Mouse (Mus musculus): ENCODE data around the gene Ccr6. TPM values are rescaled to one million over a fixed set of nuclear protein-coding genes. Genes with fewer than 3 reads are reported as not detected.
"Not testable (repeated sequence)": the region's sequence is repeated elsewhere in the genome, so short reads cannot be mapped to it uniquely, and the experiment has no call there.

Ccr6 gene
- polyA plus RNA-seq, 1 experiment from 2014 or later = 0.46 TPM

- Histone ChIP-seq H3K4me3 (ENCODE audit: low read depth, low read length) (no peak overlapping the region), H3K27ac (ENCODE audit: low read depth, low read length) (no peak overlapping the region), H3K9ac (ENCODE audit: low read depth, low read length) (no peak overlapping the region), H3K4me1 (replicated peaks; ENCODE audit: control insufficient read depth, insufficient read depth, low read length) (no peaks in the 10 kb centered on the region), H3K27me3 (replicated peaks; ENCODE audit: control insufficient read depth, insufficient read depth, low read length) (no peaks in the 10 kb centered on the region), H3K36me3 (ENCODE audit: control insufficient read depth, insufficient read depth) (no peaks in the 10 kb centered on the region), H3K4me2 (replicated peaks; ENCODE audit: low read depth) (no peak overlapping the region), H3K9me3 (ENCODE audit: control insufficient read depth) (no peaks in the 10 kb centered on the region)
- no peak for TF ChIP-seq CTCF (IDR thresholded peaks at IDR 0.05; ENCODE audit: low read depth)
- ATAC-seq = no peak
Measured at GRCm38 (mm10) chr17:8254268-8254667, 18.4 kb downstream of the Ccr6 start.

- 64% methylated on average over 3 of the region's 3 CpGs for WGBS
- Histone ChIP-seq H3K4me3 (ENCODE audit: low read depth, low read length) (no peak overlapping the region), H3K9ac (ENCODE audit: low read depth, low read length) (no peak overlapping the region), H3K36me3 (ENCODE audit: control insufficient read depth, insufficient read depth) (no peaks in the 10 kb centered on the region), H3K9me3 (ENCODE audit: control insufficient read depth) (no peaks in the 10 kb centered on the region), H3K27ac (ENCODE audit: low read depth, low read length) (no peak overlapping the region), H3K4me2 (replicated peaks; ENCODE audit: low read depth) (no peak overlapping the region), H3K27me3 (replicated peaks; ENCODE audit: control insufficient read depth, insufficient read depth, low read length) (no peaks in the 10 kb centered on the region), H3K4me1 (replicated peaks; ENCODE audit: control insufficient read depth, insufficient read depth, low read length) (no peaks in the 10 kb centered on the region)
- ATAC-seq = no peak
- no peak for TF ChIP-seq CTCF (IDR thresholded peaks at IDR 0.05; ENCODE audit: low read depth)
Measured at GRCm38 (mm10) chr17:8254914-8255313, 19.1 kb downstream of the Ccr6 start.

DNA sequence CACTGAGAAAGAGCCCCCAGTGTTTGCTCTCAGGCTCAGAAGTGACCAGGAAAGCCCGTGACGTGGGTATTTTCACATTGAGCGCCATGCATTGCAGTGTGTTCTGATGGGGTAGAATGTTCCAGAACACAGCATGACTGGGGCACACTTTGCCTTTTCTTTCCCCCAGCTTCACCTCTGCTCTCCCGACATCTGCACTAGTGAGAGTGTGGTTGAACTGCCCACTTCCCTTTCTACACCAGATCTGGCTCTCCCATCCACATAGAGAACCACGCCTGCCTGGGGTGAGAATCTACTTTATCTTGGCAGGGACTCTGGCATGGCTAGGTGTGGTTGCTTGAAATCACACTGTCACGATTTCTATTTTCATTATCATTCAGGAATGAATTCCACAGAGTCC, 19.7 kb downstream of the Ccr6 start:
- Histone ChIP-seq H3K27ac (ENCODE audit: low read depth, low read length) (no peak overlapping the region), H3K4me2 (replicated peaks; ENCODE audit: low read depth) (no peak overlapping the region), H3K27me3 (replicated peaks; ENCODE audit: control insufficient read depth, insufficient read depth, low read length) (no peaks in the 10 kb centered on the region), H3K4me3 (ENCODE audit: low read depth, low read length) (no peak overlapping the region), H3K4me1 (replicated peaks; ENCODE audit: control insufficient read depth, insufficient read depth, low read length) (no peaks in the 10 kb centered on the region), H3K36me3 (ENCODE audit: control insufficient read depth, insufficient read depth) (no peaks in the 10 kb centered on the region), H3K9ac (ENCODE audit: low read depth, low read length) (no peak overlapping the region), H3K9me3 (ENCODE audit: control insufficient read depth) (no peaks in the 10 kb centered on the region)
- WGBS = 80% methylated on average over 6 of the region's 6 CpGs
- ATAC-seq = no peak
- TF ChIP-seq CTCF (IDR thresholded peaks at IDR 0.05; ENCODE audit: low read depth) = no peak

GRCm38 (mm10) chr17:8256982-8257381, 21.1 kb downstream of the Ccr6 start:
- 74% methylated on average over 8 of the region's 8 CpGs for WGBS
- Histone ChIP-seq H3K4me1 (replicated peaks; ENCODE audit: control insufficient read depth, insufficient read depth, low read length) (no peaks in the 10 kb centered on the region), H3K4me3 (ENCODE audit: low read depth, low read length) (no peak overlapping the region), H3K4me2 (replicated peaks; ENCODE audit: low read depth) (no peak overlapping the region), H3K27me3 (replicated peaks; ENCODE audit: control insufficient read depth, insufficient read depth, low read length) (no peaks in the 10 kb centered on the region), H3K27ac (ENCODE audit: low read depth, low read length) (no peak overlapping the region), H3K36me3 (ENCODE audit: control insufficient read depth, insufficient read depth) (no peaks in the 10 kb centered on the region), H3K9me3 (ENCODE audit: control insufficient read depth) (no peaks in the 10 kb centered on the region), H3K9ac (ENCODE audit: low read depth, low read length) (no peak overlapping the region)
- ATAC-seq = no peak
- TF ChIP-seq CTCF (IDR thresholded peaks at IDR 0.05; ENCODE audit: low read depth) = peak; percentile 50

- 18% methylated on average over 7 of the region's 7 CpGs for WGBS
- not testable (repeated sequence) for H3K4me1 ChIP-seq (replicated peaks; ENCODE audit: control insufficient read depth, insufficient read depth, low read length); ATAC-seq
Measured at GRCm38 (mm10) chr17:8264638-8265037, 28.8 kb downstream of the Ccr6 start.

GRCm38 (mm10) chr17:8272054-8272749, 36.4 kb downstream of the Ccr6 start:
- Histone ChIP-seq H3K9ac (ENCODE audit: low read depth, low read length) (no peak overlapping the region), H3K4me2 (replicated peaks; ENCODE audit: low read depth) (no peak overlapping the region), H3K4me1 (replicated peaks; ENCODE audit: control insufficient read depth, insufficient read depth, low read length) (no peaks in the 10 kb centered on the region), H3K4me3 (ENCODE audit: low read depth, low read length) (no peak overlapping the region), H3K36me3 (ENCODE audit: control insufficient read depth, insufficient read depth) (no peaks in the 10 kb centered on the region), H3K27me3 (replicated peaks; ENCODE audit: control insufficient read depth, insufficient read depth, low read length) (peaks cover 8% of the 10 kb centered on the region; the same call in 1 of the 2 replicates), H3K27ac (ENCODE audit: low read depth, low read length) (no peak overlapping the region), H3K9me3 (ENCODE audit: control insufficient read depth) (no peaks in the 10 kb centered on the region)
- 39% methylated on average over 6 of the region's 6 CpGs for WGBS
- no peak for TF ChIP-seq CTCF (IDR thresholded peaks at IDR 0.05; ENCODE audit: low read depth)
- ATAC-seq = no peak

More at GRCm38 (mm10) chr17:8264638-8265037, 28.8 kb downstream of the Ccr6 start:
- not testable (repeated sequence) for H3K27ac ChIP-seq (ENCODE audit: low read depth, low read length); H3K4me3 ChIP-seq (ENCODE audit: low read depth, low read length); H3K36me3 ChIP-seq (ENCODE audit: control insufficient read depth, insufficient read depth); H3K9ac ChIP-seq (ENCODE audit: low read depth, low read length); H3K27me3 ChIP-seq (replicated peaks; ENCODE audit: control insufficient read depth, insufficient read depth, low read length); H3K4me2 ChIP-seq (replicated peaks; ENCODE audit: low read depth); H3K9me3 ChIP-seq (ENCODE audit: control insufficient read depth)
- TF ChIP-seq CTCF (IDR thresholded peaks at IDR 0.05; ENCODE audit: low read depth) = peak; percentile 88
